Mouse (Mus musculus) heart, embryonic 11.5 days (tissue): Measurements from ENCODE around the gene Rragd. TPM values are rescaled to one million over a fixed set of nuclear protein-coding genes. Genes with fewer than 3 reads are reported as not detected.
"Not testable (repeated sequence)": the region's sequence is repeated elsewhere in the genome, so short reads cannot be mapped to it uniquely, and the experiment has no call there.

Experiments used
- ATAC-seq: fragments of 200-750 bp; cut with Nextera tagmentation; replicated peaks from 2 replicates; pipeline ENCODE4 v1.8.0; 2017; ENCODE audit warnings: moderate library complexity; ENCODE audit not compliant: insufficient number of reproducible peaks, low FRiP score, low TSS enrichment
- H3K27ac ChIP-seq: fragments of 300-500 bp; sonication (generic); 2 replicates; pipeline ENCODE4 v1.5.1; 2014; ENCODE audit warnings: mild to moderate bottlenecking, low read depth, low read length
- H3K27me3 ChIP-seq: fragments of 300-500 bp; sonication (generic); 2 replicates; pipeline ENCODE4 v1.6.1; 2014; ENCODE audit warnings: mild to moderate bottlenecking, low read length, mixed read lengths; ENCODE audit not compliant: control insufficient read depth, insufficient read depth
- H3K36me3 ChIP-seq: fragments of 300-500 bp; sonication (generic); 2 replicates; pipeline ENCODE4 v1.6.1; 2014; ENCODE audit warnings: mild to moderate bottlenecking, low read length, moderate library complexity, mixed read lengths; ENCODE audit not compliant: control insufficient read depth, insufficient read depth
- H3K4me1 ChIP-seq: fragments of 300-500 bp; sonication (generic); 2 replicates; pipeline ENCODE4 v1.6.1; 2014; ENCODE audit warnings: low read length; ENCODE audit not compliant: control insufficient read depth, insufficient read depth
- H3K4me2 ChIP-seq: fragments of 300-500 bp; sonication (generic); 2 replicates; pipeline ENCODE4 v1.6.1; 2014; ENCODE audit warnings: mild to moderate bottlenecking, moderate library complexity
- H3K4me3 ChIP-seq: fragments of 300-500 bp; sonication (generic); 2 replicates; pipeline ENCODE4 v1.5.1; 2014; ENCODE audit warnings: low read depth, low read length
- H3K9ac ChIP-seq: fragments of 300-500 bp; sonication (generic); 2 replicates; pipeline ENCODE4 v1.6.1; 2014; ENCODE audit warnings: mild to moderate bottlenecking, low read depth, low read length, moderate library complexity
- H3K9me3 ChIP-seq: fragments of 300-500 bp; sonication (generic); replicated peaks from 2 replicates; pipeline ENCODE4 v1.6.1; 2016; ENCODE audit warnings: low read length; ENCODE audit not compliant: control insufficient read depth
- WGBS: fragments of 180-500 bp; shearing (Covaris S2); extraction: QIAGEN DNeasy Blood & Tissue Kit; methylation state at CpG from one replicate; pipeline ENCODE4 v1.1.7; 2014; ENCODE audit not compliant: insufficient replicate concordance; 5-methylcytosine and 5-hydroxymethylcytosine counted together
- polyA plus RNA-seq: library from polyadenylated mRNA; unstranded; fragments of >200 nt; fragmentation: Nextera tagmentation; extraction: Ambion mirVana; gene quantifications from 2 replicates; pipeline ENCODE4 v1.2.1, GENCODE M21; 2014

The Rragd gene
- polyA plus RNA-seq, 1 experiment from 2014 or later: 54.1 TPM

GRCm38 (mm10) chr4:32951035-32951940, 31.5 kb upstream of the Rragd start:
- Histone ChIP-seq H3K9me3 (no peaks in the 10 kb centered on the region), H3K27me3 (peaks cover 5% of the 10 kb centered on the region; the same call in 1 of the 2 replicates), H3K4me3 (peak overlapping the region; percentile 70), H3K36me3 (no peaks in the 10 kb centered on the region), H3K9ac (peak overlapping the region; percentile 73; the same call in 1 of the 2 replicates), H3K4me1 (peaks cover 6% of the 10 kb centered on the region), H3K27ac (no peak overlapping the region), H3K4me2 (peak overlapping the region; percentile 88)
- peak; percentile 23 for ATAC-seq
- WGBS: 8% methylated on average over 34 of the region's 34 CpGs

GRCm38 (mm10) chr4:32952681-32953080, 30.2 kb upstream of the Rragd start:
- H3K27ac ChIP-seq: no peak overlapping the region
- H3K4me3 ChIP-seq: peak overlapping the region; percentile 70; the same call in 1 of the 2 replicates
- H3K36me3 ChIP-seq: no peaks in the 10 kb centered on the region
- H3K9ac ChIP-seq: no peak overlapping the region
- H3K9me3 ChIP-seq: no peaks in the 10 kb centered on the region
- H3K27me3 ChIP-seq: peaks cover 5% of the 10 kb centered on the region; the same call in 1 of the 2 replicates
- H3K4me2 ChIP-seq: peak overlapping the region; percentile 88
- peaks cover 3% of the 10 kb centered on the region for H3K4me1 ChIP-seq
- 7% methylated on average over 7 of the region's 7 CpGs for WGBS
- no peak for ATAC-seq

GRCm38 (mm10) chr4:32956423-32956822, 26.4 kb upstream of the Rragd start:
- H3K27ac ChIP-seq: no peak overlapping the region
- H3K36me3 ChIP-seq: no peaks in the 10 kb centered on the region
- no peak overlapping the region for H3K4me3 ChIP-seq
- no peaks in the 10 kb centered on the region for H3K9me3 ChIP-seq
- no peak overlapping the region for H3K9ac ChIP-seq
- H3K4me1 ChIP-seq: no peaks in the 10 kb centered on the region
- WGBS: 47% methylated on average over 2 of the region's 2 CpGs
- H3K27me3 ChIP-seq: peaks cover 3% of the 10 kb centered on the region; the same call in 1 of the 2 replicates
- no peak for ATAC-seq
- no peak overlapping the region for H3K4me2 ChIP-seq

- Histone ChIP-seq H3K27me3 (no peaks in the 10 kb centered on the region), H3K27ac (no peak overlapping the region), H3K36me3 (no peaks in the 10 kb centered on the region), H3K9me3 (no peaks in the 10 kb centered on the region), H3K9ac (no peak overlapping the region), H3K4me3 (no peak overlapping the region), H3K4me2 (no peak overlapping the region), H3K4me1 (no peaks in the 10 kb centered on the region)
- ATAC-seq: no peak
- WGBS: 84% methylated on average over 3 of the region's 3 CpGs
Measured at GRCm38 (mm10) chr4:32961394-32961793, 21.4 kb upstream of the Rragd start.

- not testable (repeated sequence) for H3K4me2 ChIP-seq, H3K9ac ChIP-seq, H3K36me3 ChIP-seq, H3K27me3 ChIP-seq, H3K27ac ChIP-seq, ATAC-seq, H3K4me3 ChIP-seq, H3K4me1 ChIP-seq, H3K9me3 ChIP-seq
- WGBS: 85% methylated on average over 19 of the region's 19 CpGs
Measured at GRCm38 (mm10) chr4:32964619-32965018, 18.2 kb upstream of the Rragd start.

- ATAC-seq: peak; percentile 29; the same call in 1 of the 2 replicates
- Histone ChIP-seq H3K36me3 (no peaks in the 10 kb centered on the region), H3K27ac (no peak overlapping the region), H3K4me2 (no peak overlapping the region), H3K4me3 (no peak overlapping the region), H3K27me3 (no peaks in the 10 kb centered on the region), H3K4me1 (peaks cover 8% of the 10 kb centered on the region; the same call in 1 of the 2 replicates), H3K9ac (no peak overlapping the region), H3K9me3 (0 out of 2 replicates have a peak, but pooled peaks cover 3% of the 10 kb centered on the region)
- 87% methylated on average over 4 of the region's 4 CpGs for WGBS
Measured at GRCm38 (mm10) chr4:32977331-32977730, 5.5 kb upstream of the Rragd start.

GRCm38 (mm10) chr4:32980061-32980460, 2.8 kb upstream of the Rragd start:
- Histone ChIP-seq H3K4me3 (no peak overlapping the region), H3K4me1 (peaks cover 12% of the 10 kb centered on the region), H3K36me3 (no peaks in the 10 kb centered on the region), H3K4me2 (no peak overlapping the region), H3K27ac (no peak overlapping the region), H3K27me3 (no peaks in the 10 kb centered on the region), H3K9me3 (no peaks in the 10 kb centered on the region), H3K9ac (no peak overlapping the region)
- no peak for ATAC-seq
- WGBS: 83% methylated on average over 3 of the region's 3 CpGs

- Histone ChIP-seq H3K27me3 (no peaks in the 10 kb centered on the region), H3K4me3 (peak overlapping the region; percentile 78; the same call in 1 of the 2 replicates), H3K9me3 (no peaks in the 10 kb centered on the region), H3K4me2 (peak overlapping the region; percentile 72), H3K9ac (0 out of 2 replicates have a peak overlapping the region, but pooled peaks have one; percentile 12), H3K27ac (no peak overlapping the region; the same call in 1 of the 2 replicates), H3K36me3 (no peaks in the 10 kb centered on the region), H3K4me1 (peaks cover 25% of the 10 kb centered on the region)
- ATAC-seq: no peak
- WGBS: 1% methylated on average over 5 of the region's 5 CpGs
Measured at GRCm38 (mm10) chr4:32981617-32982016, 1.2 kb upstream of the Rragd start.
